Comparison of ENCODE assay signal across 8 mouse cellular contexts in genomic region chr7:44591348-44592116, GRCm38 (mm10). TPM values are rescaled to one million over a fixed set of nuclear protein-coding genes. Genes with fewer than 3 reads are reported as not detected.
DNase-seq lines count a peak whose midpoint lies in the region; ATAC-seq lines count a peak whose summit lies in the region.

No protein-coding gene starts in this region.

- H3K9me3 ChIP-seq in forebrain, embryonic 11.5 days (ENCODE audit: control insufficient read depth, low read length), result no peaks in the 10 kb centered on the region
- H3K9me3 ChIP-seq in limb, embryonic 13.5 days, result no peaks in the 10 kb centered on the region
- no peaks in the 10 kb centered on the region for H3K9me3 ChIP-seq in stomach, embryonic 14.5 days (ENCODE audit: control insufficient read depth, low read depth, low read length)

- intact Hi-C loops in left cerebral cortex, postnatal 36 days (cut with DNase I), result no loop called here

- peaks cover 32% of the 10 kb centered on the region; the same call in 1 of the 2 replicates for H3K4me1 ChIP-seq in forebrain, embryonic 11.5 days (replicated peaks; ENCODE audit: control insufficient read depth, insufficient read depth, low read length)
- H3K4me1 ChIP-seq in limb, embryonic 13.5 days, result peaks cover 53% of the 10 kb centered on the region
- H3K4me1 ChIP-seq in stomach, embryonic 14.5 days (ENCODE audit: control insufficient read depth, insufficient read depth, low read length), result peaks cover 21% of the 10 kb centered on the region

- H3K4me3 ChIP-seq in forebrain, embryonic 11.5 days (ENCODE audit: low read depth, low read length), result peak overlapping the region; percentile 58
- peak overlapping the region; percentile 60 for H3K4me3 ChIP-seq in limb, embryonic 13.5 days
- H3K4me3 ChIP-seq in stomach, embryonic 14.5 days (ENCODE audit: low read depth, low read length), result peak overlapping the region; percentile 49

- no peak; the same call in 1 of the 2 replicates for ATAC-seq in forebrain, embryonic 11.5 days (replicated peaks; ENCODE audit: low FRiP score)
- no peak for ATAC-seq in limb, embryonic 13.5 days (ENCODE audit: low FRiP score, low read depth)
- ATAC-seq in stomach, embryonic 14.5 days (ENCODE audit: insufficient number of reproducible peaks, insufficient read depth, low FRiP score, low read depth), result no peak
- ATAC-seq in CD4-positive, CD25-positive, alpha-beta regulatory T cell, adult 4 months, result no peak

- no peak overlapping the region for H3K27ac ChIP-seq in forebrain, embryonic 11.5 days (ENCODE audit: low read depth, low read length)
- no peak overlapping the region for H3K27ac ChIP-seq in limb, embryonic 13.5 days
- no peak overlapping the region for H3K27ac ChIP-seq in stomach, embryonic 14.5 days (ENCODE audit: low read length)

- under 1% methylated on average over 60 of the region's 60 CpGs for WGBS in forebrain, embryonic 11.5 days
- WGBS in limb, embryonic 13.5 days, result under 1% methylated on average over 59 of the region's 60 CpGs
- under 1% methylated on average over 55 of the region's 60 CpGs for WGBS in stomach, embryonic 14.5 days

- H3K9ac ChIP-seq in forebrain, embryonic 11.5 days (ENCODE audit: low read length), result peak overlapping the region; percentile 59
- peak overlapping the region; percentile 62 for H3K9ac ChIP-seq in limb, embryonic 13.5 days
- H3K9ac ChIP-seq in stomach, embryonic 14.5 days (replicated peaks; ENCODE audit: low read depth, low read length), result no peak overlapping the region; the same call in 1 of the 2 replicates

- peaks cover 37% of the 10 kb centered on the region for H3K27me3 ChIP-seq in forebrain, embryonic 11.5 days (ENCODE audit: control insufficient read depth, insufficient read depth, low read length)
- H3K27me3 ChIP-seq in limb, embryonic 13.5 days, result peaks cover 78% of the 10 kb centered on the region
- peaks cover 34% of the 10 kb centered on the region for H3K27me3 ChIP-seq in stomach, embryonic 14.5 days (ENCODE audit: control insufficient read depth, insufficient read depth, low read length)

- peak overlapping the region; percentile 99 for H3K4me2 ChIP-seq in forebrain, embryonic 11.5 days (ENCODE audit: low read depth, low read length, severe bottlenecking)
- H3K4me2 ChIP-seq in limb, embryonic 13.5 days (replicated peaks), result peak overlapping the region; percentile 97
- peak overlapping the region; percentile 99 for H3K4me2 ChIP-seq in stomach, embryonic 14.5 days (replicated peaks; ENCODE audit: low read depth, low read length)

- DNase-seq in left cerebral cortex, postnatal 36 days (ENCODE audit: low spot score in 2 of 2), result peak; percentile 37 to 58
- no peak for DNase-seq in left cerebral cortex, adult 11 months (ENCODE audit: low spot score)
- peak; percentile 52 to 71 for DNase-seq in cerebellum, adult 18-20 months
- DNase-seq in forebrain, embryonic 11.5 days (ENCODE audit: low spot score), result peak; percentile 72
- no peak for DNase-seq in thymus, postnatal 10 days (ENCODE audit: low spot score in 2 of 2)

- no peaks in the 10 kb centered on the region for H3K36me3 ChIP-seq in forebrain, embryonic 11.5 days (ENCODE audit: control insufficient read depth, insufficient read depth, low read length)
- no peaks in the 10 kb centered on the region for H3K36me3 ChIP-seq in limb, embryonic 13.5 days
- H3K36me3 ChIP-seq in stomach, embryonic 14.5 days (ENCODE audit: control insufficient read depth, insufficient read depth, low read length), result no peaks in the 10 kb centered on the region

RNA-seq across cellular contexts. Expression of gene Kcnc3, which starts 1.1 kb away (rescaled TPM):
- 100 to 1,000 TPM in 1 of 2 experiments, 10 to 100 TPM in 1; 97.6 to 107 TPM for total RNA-seq in left cerebral cortex, postnatal 36 days (2021)
- 1.8 and 2.0 TPM in 2 replicates for polyA plus RNA-seq in forebrain, embryonic 11.5 days (2014; fragmentation: Nextera tagmentation; extraction: Ambion mirVana)
- 0.43 and 0.51 TPM in 2 replicates for polyA plus RNA-seq in limb, embryonic 13.5 days (2015; fragmentation: Nextera tagmentation; extraction: Ambion mirVana)
- 0.39 and 0.57 TPM in 2 replicates for polyA plus RNA-seq in stomach, embryonic 14.5 days (2014; fragmentation: Nextera tagmentation; extraction: Ambion mirVana)
- polyA plus RNA-seq in CD4-positive, CD25-positive, alpha-beta regulatory T cell, adult 4 months (2017; shearing (Covaris generic)), result under 1 TPM in 1 of 2 experiments, not detected in 1; 0.42 TPM

RNA-seq across cellular contexts. Expression of gene Napsa, which starts 19.4 kb away (rescaled TPM):
- total RNA-seq in left cerebral cortex, postnatal 36 days (2021), result not detected
- polyA plus RNA-seq in forebrain, embryonic 11.5 days (2014; fragmentation: Nextera tagmentation; extraction: Ambion mirVana), result 0.68 and 0.92 TPM in 2 replicates
- 1.0 and 1.3 TPM in 2 replicates for polyA plus RNA-seq in limb, embryonic 13.5 days (2015; fragmentation: Nextera tagmentation; extraction: Ambion mirVana)
- 1.6 and 2.8 TPM in 2 replicates for polyA plus RNA-seq in stomach, embryonic 14.5 days (2014; fragmentation: Nextera tagmentation; extraction: Ambion mirVana)
- 1 to 10 TPM in 1 of 2 experiments, under 1 TPM in 1; 0.52 to 6.7 TPM for polyA plus RNA-seq in CD4-positive, CD25-positive, alpha-beta regulatory T cell, adult 4 months (2017; shearing (Covaris generic))

RNA-seq across cellular contexts. Expression of gene Nr1h2, which starts 37.8 kb away (rescaled TPM):
- 10 to 100 TPM; 73.1 to 78.3 TPM for total RNA-seq in left cerebral cortex, postnatal 36 days (2021)
- polyA plus RNA-seq in forebrain, embryonic 11.5 days (2014; fragmentation: Nextera tagmentation; extraction: Ambion mirVana), result 72.3 and 76.4 TPM in 2 replicates
- 70.5 and 72.4 TPM in 2 replicates for polyA plus RNA-seq in limb, embryonic 13.5 days (2015; fragmentation: Nextera tagmentation; extraction: Ambion mirVana)
- polyA plus RNA-seq in stomach, embryonic 14.5 days (2014; fragmentation: Nextera tagmentation; extraction: Ambion mirVana), result 63.2 and 66.7 TPM in 2 replicates
- polyA plus RNA-seq in CD4-positive, CD25-positive, alpha-beta regulatory T cell, adult 4 months (2017; shearing (Covaris generic)), result 10 to 100 TPM; 42.2 to 57.7 TPM

RNA-seq across cellular contexts. Expression of gene Pold1, which starts 42.9 kb away (rescaled TPM):
- total RNA-seq in left cerebral cortex, postnatal 36 days (2021), result 1 to 10 TPM; 7.5 to 7.6 TPM
- polyA plus RNA-seq in forebrain, embryonic 11.5 days (2014; fragmentation: Nextera tagmentation; extraction: Ambion mirVana), result 124 and 133 TPM in 2 replicates
- 101 and 105 TPM in 2 replicates for polyA plus RNA-seq in limb, embryonic 13.5 days (2015; fragmentation: Nextera tagmentation; extraction: Ambion mirVana)
- 54.3 and 56.6 TPM in 2 replicates for polyA plus RNA-seq in stomach, embryonic 14.5 days (2014; fragmentation: Nextera tagmentation; extraction: Ambion mirVana)
- 10 to 100 TPM; 18.4 to 45.5 TPM for polyA plus RNA-seq in CD4-positive, CD25-positive, alpha-beta regulatory T cell, adult 4 months (2017; shearing (Covaris generic))

RNA-seq across cellular contexts. Expression of gene Spib, which starts 59.7 kb away (rescaled TPM):
- not detected for total RNA-seq in left cerebral cortex, postnatal 36 days (2021)
- polyA plus RNA-seq in forebrain, embryonic 11.5 days (2014; fragmentation: Nextera tagmentation; extraction: Ambion mirVana), result 0.13 and 0.23 TPM in 2 replicates
- 0.19 and 0.25 TPM in 2 replicates for polyA plus RNA-seq in limb, embryonic 13.5 days (2015; fragmentation: Nextera tagmentation; extraction: Ambion mirVana)
- polyA plus RNA-seq in stomach, embryonic 14.5 days (2014; fragmentation: Nextera tagmentation; extraction: Ambion mirVana), result not detected in 2 replicates
- 1 to 10 TPM in 1 of 2 experiments, under 1 TPM in 1; 0.11 to 4.2 TPM for polyA plus RNA-seq in CD4-positive, CD25-positive, alpha-beta regulatory T cell, adult 4 months (2017; shearing (Covaris generic))

Comparison
In these comparisons a context has a peak if more than half of its experiments do, and no peak if none do; other contexts are left out.
1. DNase-seq: peak in left cerebral cortex, postnatal 36 days (2 of 2), cerebellum, adult 18-20 months (2 of 2) and forebrain, embryonic 11.5 days (single experiment); none in left cerebral cortex, adult 11 months (single experiment) and thymus, postnatal 10 days (0 of 2).
2. Peak in every context shown above with its lines, with median percentiles within 50 percentile points of each other: H3K4me2 ChIP-seq and H3K4me3 ChIP-seq.